Mouse (Mus musculus): ENCODE measurements around the gene Zbtb7a.

The Zbtb7a gene

DNA sequence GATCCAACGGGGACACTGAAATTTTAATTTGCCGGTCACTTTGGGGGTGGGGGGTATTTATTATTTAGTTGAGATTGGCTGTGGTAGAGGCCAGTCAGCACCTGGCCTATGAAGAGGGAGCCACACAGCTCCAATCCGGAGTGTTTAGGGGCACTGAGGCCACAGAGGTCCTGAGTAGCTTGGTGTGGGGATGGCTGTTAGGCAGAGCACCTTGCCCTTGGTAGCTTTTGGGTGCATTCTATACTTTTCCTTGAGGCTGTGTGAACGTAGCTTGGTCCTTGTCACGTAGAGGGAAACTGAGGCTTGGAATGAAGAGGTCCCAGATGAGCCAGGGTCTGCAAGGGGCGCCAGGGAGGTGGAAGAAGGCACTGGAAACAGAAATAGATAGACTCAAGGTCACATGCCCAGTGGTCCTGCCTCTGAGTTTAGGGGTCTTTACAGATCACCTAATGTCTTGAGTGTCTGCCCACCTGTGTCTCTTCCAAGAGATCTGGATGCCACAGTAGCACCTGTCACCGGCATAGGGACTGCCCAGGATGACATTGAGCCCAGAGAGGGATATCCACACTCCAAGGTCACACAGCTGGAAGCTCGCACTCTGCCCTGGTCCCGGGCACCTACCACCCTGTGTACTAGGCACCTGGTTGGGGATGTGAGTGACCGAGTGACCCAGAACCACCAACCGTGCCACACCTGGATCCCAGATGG, 4.0 kb downstream of the Zbtb7a start:
- DNase-seq (ENCODE audit: low spot score), result no peak

DNA sequence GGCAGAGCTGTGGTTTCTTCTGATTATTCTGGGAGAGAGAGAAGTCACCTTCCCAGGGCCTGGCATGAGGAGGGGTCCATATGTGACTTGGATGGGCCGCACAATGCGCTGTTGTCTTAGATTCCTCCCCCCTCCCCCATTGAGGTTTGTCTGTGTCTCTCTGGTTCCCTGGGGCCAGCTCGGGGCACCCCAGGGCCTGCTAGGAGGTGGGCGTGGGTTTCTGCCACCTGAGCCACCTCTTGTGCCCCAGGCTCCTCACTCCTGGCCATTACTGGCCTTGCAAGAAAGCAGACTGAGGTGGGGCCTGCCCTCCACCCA, 4.5 kb downstream of the Zbtb7a start:
- DNase-seq (ENCODE audit: low spot score), result no peak

DNA sequence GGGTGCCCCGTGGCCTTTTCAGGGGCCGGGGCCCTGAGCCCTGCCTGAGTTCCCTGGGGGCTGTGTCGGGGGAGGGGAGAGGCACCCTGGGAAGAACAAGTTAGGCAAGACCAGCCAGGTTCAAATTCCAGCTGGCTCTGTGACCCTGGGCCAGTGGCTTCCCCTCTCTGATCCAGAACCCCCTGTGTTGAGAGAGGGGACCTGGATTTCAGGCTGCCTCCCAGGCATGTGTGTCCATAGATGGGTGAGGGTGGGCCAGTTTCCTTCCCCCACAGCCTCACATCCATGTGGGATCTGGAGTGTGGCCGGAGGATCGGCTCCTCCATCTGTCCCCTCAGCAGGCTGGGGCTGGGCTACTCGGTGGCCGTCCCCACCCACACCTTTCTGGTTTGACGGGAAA, 5.0 kb downstream of the Zbtb7a start:
- no peak for DNase-seq (ENCODE audit: low spot score)

DNA sequence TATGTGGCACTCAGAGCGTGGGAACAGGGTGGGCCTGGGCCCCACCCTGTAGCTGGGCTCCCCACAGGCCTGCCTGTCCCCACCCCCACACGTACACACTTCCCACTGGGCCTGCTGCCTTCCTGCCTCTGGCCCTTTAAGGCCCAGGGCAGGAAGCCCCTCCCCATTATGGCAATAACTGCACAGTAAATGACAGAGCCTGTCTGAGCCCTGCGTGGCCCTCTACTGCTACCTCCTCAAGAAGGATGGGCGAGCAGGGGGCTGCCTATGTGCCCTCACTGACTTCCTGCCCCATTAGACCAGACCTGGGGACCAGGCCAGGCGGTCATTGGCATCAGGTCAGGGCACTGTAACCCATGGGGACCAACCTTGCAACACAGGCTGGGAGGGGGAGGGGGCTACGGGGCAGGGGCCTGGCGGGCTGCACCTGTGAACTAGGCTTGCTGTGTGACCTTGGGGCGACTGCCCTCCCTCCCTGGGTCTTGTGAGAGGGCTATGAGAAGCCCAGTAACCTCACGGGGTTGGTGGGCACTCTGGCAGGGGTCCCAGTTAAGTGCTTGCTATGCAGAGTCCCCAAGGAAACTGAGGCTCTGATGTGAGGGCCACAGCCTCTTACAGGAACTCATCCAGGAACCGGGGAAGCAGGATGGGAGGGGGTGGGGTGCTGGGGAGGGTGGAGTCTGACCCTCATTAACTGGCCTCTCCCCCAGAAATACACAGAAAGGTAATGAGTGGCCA, 5.9 kb downstream of the Zbtb7a start:
- no peak for DNase-seq (ENCODE audit: low spot score)

DNA sequence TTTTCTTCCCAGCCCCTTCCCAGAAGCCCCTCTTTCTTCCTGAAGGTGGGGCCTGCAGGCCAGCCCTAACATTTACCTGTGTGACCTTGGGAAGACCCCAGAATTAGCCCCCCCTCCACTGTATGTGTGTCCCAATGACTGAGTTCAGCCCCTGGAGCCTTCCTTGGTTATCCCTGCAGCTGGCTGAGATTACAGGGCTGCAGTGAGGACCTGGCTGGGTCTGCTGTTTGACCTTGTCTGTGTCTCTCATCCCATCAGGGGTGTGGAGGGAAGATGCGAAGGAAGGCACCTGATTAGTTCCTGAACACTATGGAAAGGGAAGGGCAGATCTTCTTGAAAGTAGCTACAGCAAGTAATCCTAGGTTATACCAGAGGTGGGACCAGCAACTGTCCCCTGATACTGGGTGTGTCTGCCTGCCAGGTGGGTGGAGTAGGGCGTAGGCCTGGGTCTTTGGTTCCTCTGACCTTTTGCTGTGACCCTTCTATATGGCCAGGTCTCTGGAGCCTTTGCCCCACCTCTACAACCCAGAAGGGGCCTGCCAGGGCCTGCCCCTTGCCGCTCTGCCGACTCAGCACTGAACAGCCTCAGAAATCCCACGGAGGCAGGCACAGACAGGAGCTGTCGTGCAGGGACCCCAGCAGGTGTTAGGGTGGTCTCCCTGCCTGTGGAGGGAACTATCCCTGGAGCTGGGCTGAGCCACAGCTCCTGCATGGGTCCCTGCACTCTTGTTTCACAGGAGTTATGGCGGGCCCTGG, 6.6 kb downstream of the Zbtb7a start:
- DNase-seq (ENCODE audit: low spot score), result no peak

DNA sequence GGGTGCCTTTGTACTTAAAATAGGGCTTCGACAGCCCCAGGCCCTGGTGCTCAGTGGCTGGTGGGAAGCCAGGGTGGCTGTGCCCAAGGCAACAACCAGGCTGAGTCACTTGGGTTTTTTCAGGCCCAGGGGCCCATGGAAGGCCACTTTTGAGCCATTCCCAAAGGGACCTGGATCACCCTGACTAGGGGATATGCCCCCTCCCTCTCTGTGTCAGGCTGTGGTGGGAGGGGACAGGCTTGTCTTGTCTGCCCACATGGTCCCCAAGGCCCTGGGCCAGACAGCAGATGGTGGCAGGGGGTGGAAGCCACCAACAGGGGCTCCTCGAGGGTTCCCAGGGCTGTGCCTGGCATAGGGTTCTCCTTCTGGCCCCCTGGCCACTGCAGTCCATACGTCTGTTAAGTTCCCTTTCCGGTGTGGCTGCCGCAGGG, 7.5 kb downstream of the Zbtb7a start:
- DNase-seq (ENCODE audit: low spot score), result no peak

DNA sequence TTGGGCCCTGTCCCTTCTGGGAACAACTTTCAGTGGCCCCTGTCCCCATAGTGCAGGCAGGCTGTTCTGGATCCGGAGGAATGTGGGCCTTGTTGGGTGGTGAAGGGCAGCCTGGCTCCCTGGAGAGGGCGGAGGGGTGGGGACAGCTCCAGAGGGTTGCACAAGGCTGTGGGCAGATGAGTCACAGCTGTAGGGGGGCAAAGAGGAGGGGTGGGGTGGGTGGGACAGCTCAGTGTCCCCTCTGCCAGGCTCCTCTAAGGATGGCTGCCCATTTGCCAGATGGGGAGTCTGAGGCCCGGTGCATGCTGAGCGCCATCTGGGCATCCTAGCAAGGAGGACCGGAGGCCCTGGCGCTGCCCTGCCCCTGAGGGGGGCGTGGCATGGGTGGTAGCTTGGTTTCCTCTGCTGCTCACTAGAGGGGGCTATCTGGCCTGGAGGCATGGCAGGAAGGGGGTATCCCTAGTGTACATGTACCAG, 8.2 kb downstream of the Zbtb7a start:
- DNase-seq (ENCODE audit: low spot score), result no peak

DNA sequence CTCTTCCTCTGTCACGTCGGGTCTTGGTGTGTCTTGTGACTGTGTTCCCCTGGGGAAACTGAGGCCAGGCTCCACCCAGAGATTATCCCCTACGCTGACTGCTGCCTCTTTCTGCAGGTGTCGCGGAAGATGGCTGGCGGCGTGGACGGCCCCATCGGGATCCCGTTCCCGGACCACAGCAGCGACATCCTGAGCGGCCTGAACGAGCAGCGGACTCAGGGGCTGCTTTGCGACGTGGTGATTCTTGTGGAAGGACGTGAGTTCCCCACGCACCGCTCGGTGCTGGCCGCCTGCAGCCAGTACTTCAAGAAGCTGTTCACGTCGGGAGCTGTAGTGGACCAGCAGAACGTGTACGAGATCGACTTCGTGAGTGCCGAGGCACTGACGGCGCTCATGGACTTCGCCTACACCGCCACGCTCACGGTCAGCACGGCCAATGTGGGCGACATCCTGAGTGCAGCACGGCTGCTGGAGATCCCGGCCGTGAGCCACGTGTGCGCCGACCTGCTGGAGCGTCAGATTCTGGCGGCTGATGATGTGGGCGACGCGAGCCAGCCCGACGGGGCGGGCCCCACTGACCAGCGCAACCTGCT, 8.9 kb downstream of the Zbtb7a start:
- no peak for DNase-seq (ENCODE audit: low spot score)

DNA sequence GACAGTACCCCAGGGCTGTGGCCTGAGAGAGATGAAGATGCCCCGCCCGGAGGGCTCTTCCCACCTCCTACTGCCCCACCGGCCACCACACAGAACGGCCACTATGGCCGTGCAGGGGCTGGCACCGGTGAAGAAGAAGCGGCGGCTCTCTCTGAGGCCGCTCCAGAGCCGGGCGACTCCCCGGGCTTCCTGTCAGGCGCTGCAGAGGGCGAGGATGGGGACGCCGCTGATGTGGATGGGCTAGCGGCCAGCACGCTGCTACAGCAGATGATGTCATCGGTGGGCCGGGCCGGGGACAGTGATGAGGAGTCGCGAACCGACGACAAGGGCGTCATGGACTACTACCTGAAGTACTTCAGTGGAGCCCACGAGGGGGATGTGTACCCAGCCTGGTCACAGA, 9.6 kb downstream of the Zbtb7a start:
- DNase-seq (ENCODE audit: low spot score), result no peak

DNA sequence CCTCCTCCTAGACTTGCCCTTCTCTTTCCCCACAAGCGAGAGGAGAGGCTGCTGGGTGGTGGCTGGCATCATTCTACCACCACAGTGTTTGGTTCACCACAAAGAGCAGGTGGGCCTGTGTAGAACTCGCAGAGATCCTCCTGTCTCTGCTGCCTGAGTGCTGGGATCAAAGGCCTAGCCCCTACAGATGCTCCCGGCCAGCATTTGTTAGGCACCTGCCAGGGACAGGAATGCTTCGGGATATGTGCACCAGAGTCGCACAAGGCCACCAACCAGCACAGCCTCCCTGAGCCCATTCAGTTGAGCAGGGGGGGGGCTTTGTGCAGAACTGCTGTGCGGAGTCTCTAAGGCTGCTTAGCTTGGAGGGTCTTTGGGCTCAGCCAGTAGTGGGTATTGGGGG, 10.3 kb downstream of the Zbtb7a start:
- DNase-seq (ENCODE audit: low spot score), result no peak

DNA sequence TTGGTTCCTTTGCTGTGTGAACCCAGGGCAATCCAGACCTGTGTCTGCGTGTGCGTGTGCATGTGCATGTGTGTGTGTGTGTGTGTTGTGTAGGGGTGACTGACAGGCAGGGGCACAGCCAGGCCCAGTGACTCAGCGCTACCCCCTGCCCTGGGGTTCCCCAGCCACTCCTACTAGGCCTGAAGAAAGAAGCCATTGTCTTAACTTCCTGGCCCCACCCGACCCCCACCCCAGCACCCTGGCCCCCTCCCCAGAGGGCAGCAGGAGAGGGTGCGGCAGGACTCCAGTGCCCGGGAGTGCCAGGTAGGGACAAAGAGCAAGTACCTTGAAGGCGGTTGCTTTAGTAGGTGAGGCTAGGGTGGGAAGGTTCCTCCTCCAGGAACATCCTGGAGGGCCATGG, 10.8 kb downstream of the Zbtb7a start:
- no peak for DNase-seq (ENCODE audit: low spot score)

DNA sequence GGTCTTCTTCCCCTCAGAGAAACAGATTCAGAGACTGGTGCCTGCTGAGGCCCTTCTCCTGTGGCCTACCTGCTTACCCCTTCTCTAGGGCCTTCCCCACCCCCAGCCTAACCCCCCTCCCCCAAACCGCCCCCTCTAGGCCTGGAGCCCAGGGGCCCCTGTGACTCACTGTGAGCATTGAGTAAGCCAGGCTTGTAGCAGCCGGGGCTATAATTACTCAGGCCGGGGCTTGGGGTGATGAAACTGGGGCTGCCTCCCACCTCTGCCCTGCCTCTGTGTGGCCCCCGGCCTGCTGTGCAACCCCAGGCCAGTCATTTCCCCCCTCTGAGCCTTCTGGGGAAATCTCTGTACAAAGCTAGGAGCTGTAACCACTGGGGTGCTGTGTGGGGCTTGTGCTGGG, 11.3 kb downstream of the Zbtb7a start:
- DNase-seq (ENCODE audit: low spot score), result no peak

DNA sequence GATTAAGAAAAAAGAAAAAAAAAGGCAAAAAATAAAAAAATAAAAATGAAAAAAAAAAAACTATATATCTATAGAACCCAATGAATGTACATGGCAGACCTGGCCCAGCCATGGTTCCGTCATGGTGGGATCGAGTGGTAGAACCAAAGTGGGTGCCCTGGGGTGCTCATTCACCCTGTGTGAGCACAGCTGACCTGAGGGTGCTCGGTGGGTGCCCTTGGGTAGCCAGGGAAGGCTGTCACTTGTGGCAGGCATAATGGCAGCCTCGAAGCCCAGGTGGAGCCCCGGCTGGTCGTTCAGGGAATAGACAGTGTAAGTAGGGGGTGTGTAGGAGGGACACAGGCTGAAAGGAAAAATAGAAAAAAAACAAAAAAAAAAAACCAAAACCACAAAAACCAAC, 16.2 kb downstream of the Zbtb7a start:
- no peak for DNase-seq (ENCODE audit: low spot score)

DNA sequence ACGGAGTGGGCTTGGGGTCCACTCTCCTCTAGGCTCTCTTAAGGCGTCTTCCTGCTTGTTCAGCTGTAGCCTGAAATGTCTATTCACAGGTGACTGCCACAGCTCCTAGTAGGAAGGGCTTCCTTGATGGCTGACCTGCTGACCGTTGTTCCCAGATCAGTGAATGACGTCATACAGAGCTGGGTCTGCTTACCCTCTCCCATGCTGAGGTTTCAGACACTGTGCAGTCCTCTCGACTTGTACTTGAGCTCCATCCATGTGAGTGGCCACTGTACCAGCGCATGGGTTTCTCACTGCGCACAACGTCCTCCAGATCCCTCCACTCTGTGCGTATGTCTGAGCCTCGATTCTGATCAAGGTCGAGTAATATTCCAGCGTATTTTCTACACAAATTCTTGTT, 17.6 kb downstream of the Zbtb7a start:
- no peak for DNase-seq (ENCODE audit: low spot score)

DNA sequence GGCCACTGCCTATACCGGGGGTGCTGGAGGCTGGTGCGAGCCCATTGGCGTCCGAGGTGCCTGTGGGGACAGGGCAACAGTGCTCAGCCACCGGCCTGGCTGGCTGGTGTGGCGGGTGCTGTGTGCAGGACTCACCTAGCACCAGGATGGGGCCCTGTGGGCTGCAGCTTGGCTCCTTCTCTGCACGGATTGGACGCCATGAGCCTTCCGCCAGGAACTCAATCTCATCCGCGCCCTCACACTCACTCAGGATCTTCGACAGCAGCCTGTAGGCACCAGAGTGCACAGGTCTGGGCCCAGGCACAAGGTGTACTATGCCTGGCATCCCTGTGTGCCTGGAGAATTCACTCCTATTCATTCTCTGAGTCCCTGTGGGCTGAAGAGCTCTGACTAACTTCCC, 19.3 kb downstream of the Zbtb7a start:
- no peak for DNase-seq (ENCODE audit: low spot score)

DNA sequence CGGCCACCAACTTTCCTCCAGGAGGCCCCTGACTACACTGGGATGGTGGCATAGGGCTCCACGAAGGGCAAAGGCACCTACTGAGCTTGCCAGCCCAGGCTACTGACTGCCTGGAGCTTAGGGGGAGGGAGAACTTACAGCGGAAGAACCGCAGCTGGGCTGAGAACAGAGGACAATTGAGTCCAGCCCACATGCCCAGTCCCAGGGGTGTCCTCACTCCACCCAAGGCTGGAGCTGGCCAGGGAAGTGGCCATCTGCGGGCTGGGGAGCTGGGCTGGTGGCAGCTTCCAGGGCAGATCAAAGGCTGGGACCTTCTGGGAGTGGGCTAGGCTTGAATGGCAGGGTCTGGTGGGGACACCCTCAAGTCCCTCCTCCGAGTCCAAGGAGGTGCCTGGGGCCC, 19.7 kb downstream of the Zbtb7a start:
- no peak for DNase-seq (ENCODE audit: low spot score)

DNA sequence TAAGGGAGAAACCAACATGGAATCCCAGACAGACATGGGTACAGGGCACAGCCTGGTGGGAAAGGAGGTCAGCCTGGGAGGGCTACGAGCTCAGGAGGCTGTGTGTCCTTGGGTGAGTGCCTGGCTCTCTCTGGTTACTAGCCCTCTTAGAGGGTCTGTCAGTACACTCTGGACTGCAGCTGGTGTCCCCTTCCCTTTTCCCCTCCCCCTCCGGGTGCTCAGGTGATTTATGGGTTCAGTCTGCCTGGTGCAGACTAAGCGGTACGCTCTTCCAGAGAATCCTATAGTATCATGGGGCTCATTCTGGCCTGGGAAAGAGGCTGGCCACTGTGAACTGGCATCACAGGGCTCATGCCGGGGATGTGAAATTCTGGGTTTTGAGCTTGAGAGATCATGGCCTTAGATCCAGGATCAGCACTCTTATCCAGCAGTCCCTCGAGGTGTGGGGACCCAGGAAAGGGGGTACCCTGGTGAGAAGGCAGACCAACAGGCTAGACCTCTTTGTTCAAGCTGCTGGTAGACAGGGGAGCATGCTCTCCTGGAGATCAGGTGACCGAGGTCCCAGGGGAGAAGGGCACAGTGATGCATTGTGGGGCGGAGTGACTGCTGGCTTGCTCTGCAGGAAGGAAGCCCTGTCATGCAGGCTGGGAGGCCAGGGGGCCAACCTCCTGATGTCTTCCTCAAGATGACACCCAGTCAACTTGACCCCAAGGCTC, 26.7 kb downstream of the Zbtb7a start:
- no peak for DNase-seq (ENCODE audit: low spot score)

DNA sequence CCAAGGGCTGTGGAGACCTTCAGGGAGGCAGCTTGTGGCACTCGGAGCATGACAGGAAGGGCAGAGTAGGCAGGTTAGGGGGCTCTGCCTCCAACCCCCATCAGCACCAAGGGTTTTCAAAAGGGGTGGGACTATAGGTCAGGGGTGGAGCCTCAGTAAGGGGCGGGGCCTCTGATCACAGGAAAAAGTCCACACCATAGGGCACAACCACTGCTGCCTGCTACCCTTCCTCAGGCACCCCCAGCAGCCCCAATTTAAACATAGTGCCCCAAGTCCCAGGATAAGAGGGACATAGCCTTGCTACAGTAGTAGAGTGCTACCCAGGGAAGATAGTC, 27.3 kb downstream of the Zbtb7a start:
- DNase-seq (ENCODE audit: low spot score), result no peak

DNA sequence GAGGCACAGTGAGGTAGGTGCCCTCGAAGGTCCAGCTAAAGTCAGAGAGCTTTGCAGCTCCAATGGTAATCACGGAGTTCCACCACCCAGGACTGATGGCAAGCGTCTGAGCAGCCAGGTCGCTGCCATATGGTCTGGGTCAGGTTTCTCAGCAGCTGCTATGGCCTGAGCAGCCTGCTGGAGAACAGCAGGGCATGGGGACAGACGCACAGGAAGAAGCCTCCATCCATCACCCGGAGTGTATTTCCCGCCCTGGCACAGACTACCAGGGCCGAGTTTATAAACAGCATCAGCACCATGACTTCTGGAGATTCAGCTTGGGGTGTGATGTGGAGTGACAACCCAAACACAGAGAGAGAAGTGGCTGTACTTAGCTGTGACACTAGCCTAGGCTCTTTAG, 30.1 kb downstream of the Zbtb7a start:
- DNase-seq (ENCODE audit: low spot score), result no peak

DNA sequence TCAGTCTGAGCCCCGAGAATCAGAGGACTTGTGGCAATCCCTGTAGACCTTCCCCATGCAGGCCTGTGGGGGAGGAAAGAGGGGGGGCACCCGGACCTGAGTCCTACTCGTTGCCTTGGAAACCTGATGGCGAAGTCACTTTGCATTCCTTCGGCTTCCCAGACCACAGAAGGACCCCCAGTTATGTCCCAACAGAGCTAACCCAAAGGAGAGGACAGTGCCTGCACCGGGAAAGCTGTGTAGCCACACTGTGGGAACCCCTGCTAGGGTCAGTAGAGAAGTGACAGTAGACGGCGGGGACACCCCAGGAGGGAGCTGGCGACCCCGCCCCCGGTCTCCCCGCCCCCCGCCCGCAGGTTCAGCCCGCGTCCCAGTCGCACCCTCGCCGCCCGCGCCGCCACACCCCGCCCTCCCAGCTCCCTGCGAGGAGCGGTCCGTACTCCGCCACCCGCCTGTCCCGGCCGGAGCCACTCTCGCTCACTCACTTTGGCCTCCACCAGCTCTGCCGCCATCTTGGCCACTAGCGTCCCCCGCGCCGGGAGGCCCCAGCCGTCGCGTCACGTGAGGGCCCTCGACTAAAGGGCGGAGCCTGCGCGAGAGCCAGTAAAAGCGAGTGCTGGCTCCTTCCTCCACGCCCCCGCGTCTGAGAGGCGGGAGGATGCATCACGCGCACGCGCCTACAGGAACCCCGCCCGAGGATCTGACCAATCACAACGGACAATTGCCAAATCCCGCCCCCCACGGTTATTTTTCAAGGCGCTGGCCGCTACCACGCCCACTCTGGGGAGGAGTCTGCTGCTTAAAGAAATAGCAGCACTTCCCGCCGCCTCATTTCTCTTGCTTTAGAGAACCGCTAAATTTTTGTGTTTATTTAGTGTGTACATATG, 32.4 kb downstream of the Zbtb7a start, which contains the start of gene Pias4:
Pias4 (minus strand) TSS at position 724 of the 887 bp plus-strand sequence.
- peak; percentile 99 for DNase-seq (ENCODE audit: low spot score)

DNA sequence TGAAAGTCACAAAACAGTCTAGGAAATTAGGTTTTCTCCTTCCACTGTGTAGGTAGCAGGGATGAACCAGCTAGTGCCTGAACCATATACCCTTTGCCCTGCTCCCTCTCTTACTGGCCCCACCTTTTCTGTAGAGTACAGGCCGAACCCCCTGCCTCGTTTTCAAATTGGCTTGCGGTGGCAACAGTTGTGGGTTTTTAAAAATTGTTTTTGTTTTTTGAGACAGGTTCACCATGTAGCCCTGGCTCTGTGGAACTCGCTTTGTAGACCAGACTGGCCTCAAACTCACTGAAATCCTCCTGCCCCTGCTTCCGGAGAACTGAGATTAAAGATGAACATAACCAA, 33.0 kb downstream of the Zbtb7a start:
- DNase-seq (ENCODE audit: low spot score), result no peak
